Mouse (Mus musculus): ENCODE measurements at regions not wholly inside any gene's neighbourhood (a gene's known extent, or its start where the extent isn't known, plus 50 kb on each side); places are given as distances from the start of the nearest gene placed in this dataset.

DNA sequence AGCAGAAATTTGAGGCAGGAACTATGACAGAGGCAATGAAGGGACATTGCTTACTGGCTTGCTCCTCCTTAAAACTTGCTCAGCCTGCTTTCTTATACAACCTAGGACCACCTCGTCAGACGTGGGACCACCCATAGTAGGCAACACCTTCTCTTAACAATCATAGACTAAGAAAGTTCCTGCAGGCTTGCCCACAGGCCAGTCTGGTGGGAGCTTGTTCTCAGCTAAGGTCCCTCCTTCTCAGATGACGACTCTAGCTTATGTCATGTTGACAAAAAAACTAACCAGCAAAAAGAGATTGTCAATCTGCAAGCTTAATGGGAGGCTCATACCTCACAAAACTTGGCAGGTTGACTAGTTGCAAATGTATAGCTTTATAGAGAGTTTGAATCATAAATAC, 56.5 kb upstream of the Lsm6 start:
- H3K4me1 ChIP-seq (ENCODE audit: control insufficient read depth, insufficient read depth, low read length): no peaks in the 10 kb centered on the region
- no peaks in the 10 kb centered on the region for H3K9me3 ChIP-seq (replicated peaks; ENCODE audit: control insufficient read depth, low read length)
- no peak overlapping the region for H3K4me2 ChIP-seq (ENCODE audit: low read depth, low read length)
- ATAC-seq (replicated peaks; ENCODE audit: insufficient number of reproducible peaks, low FRiP score, low TSS enrichment, low read depth) (no peak), DNase-seq (ENCODE audit: low spot score) (no peak)
- no peak overlapping the region for H3K4me3 ChIP-seq (ENCODE audit: low read depth, low read length)
- 77% methylated on average over 3 of the region's 3 CpGs for WGBS
- no peak overlapping the region for H3K27ac ChIP-seq (replicated peaks; ENCODE audit: low read depth, low read length)
- no peaks in the 10 kb centered on the region for H3K27me3 ChIP-seq (ENCODE audit: control insufficient read depth, insufficient read depth, low read length)
- no peaks in the 10 kb centered on the region for H3K36me3 ChIP-seq (replicated peaks; ENCODE audit: control insufficient read depth, insufficient read depth, low read depth, low read length)
- no peak overlapping the region for H3K9ac ChIP-seq (replicated peaks; ENCODE audit: low read length)

GRCm38 (mm10) chr8:78889708-78890107, 68.8 kb upstream of the Lsm6 start:
- Histone ChIP-seq H3K4me3 (ENCODE audit: low read depth, low read length) (no peak overlapping the region), H3K9me3 (replicated peaks; ENCODE audit: control insufficient read depth, low read length) (no peaks in the 10 kb centered on the region), H3K36me3 (replicated peaks; ENCODE audit: control insufficient read depth, insufficient read depth, low read depth, low read length) (no peaks in the 10 kb centered on the region), H3K27me3 (ENCODE audit: control insufficient read depth, insufficient read depth, low read length) (no peaks in the 10 kb centered on the region), H3K27ac (replicated peaks; ENCODE audit: low read depth, low read length) (no peak overlapping the region), H3K4me1 (ENCODE audit: control insufficient read depth, insufficient read depth, low read length) (no peaks in the 10 kb centered on the region), H3K4me2 (ENCODE audit: low read depth, low read length) (no peak overlapping the region), H3K9ac (replicated peaks; ENCODE audit: low read length) (no peak overlapping the region)
- DNase-seq (ENCODE audit: low spot score) (no peak), ATAC-seq (replicated peaks; ENCODE audit: insufficient number of reproducible peaks, low FRiP score, low TSS enrichment, low read depth) (no peak)
- WGBS: 88% methylated on average over 6 of the region's 6 CpGs

DNA sequence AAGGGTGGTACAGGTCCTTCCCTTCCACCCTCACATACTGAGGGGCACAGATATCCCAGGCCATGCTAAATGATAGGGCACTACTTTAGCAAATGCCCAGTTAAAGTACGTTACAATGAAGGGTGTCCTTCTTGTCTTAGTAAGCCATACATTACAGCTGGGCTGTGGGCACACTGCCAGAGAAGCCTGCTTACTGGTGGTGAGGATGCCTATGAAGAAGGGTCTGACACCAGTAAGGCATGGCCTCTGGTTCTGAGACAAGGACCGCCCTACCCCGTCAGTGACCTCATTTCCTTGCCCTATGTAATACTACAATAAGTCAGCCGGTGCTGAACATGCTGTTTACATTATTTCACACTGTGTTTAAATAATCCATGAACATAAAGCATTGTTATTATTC, 69.6 kb upstream of the Lsm6 start:
- 82% methylated on average over 4 of the region's 4 CpGs for WGBS
- no peaks in the 10 kb centered on the region for H3K36me3 ChIP-seq (replicated peaks; ENCODE audit: control insufficient read depth, insufficient read depth, low read depth, low read length)
- DNase-seq (ENCODE audit: low spot score): no peak
- H3K4me3 ChIP-seq (ENCODE audit: low read depth, low read length): no peak overlapping the region
- H3K9ac ChIP-seq (replicated peaks; ENCODE audit: low read length): no peak overlapping the region
- no peaks in the 10 kb centered on the region for H3K9me3 ChIP-seq (replicated peaks; ENCODE audit: control insufficient read depth, low read length)
- no peak for ATAC-seq (replicated peaks; ENCODE audit: insufficient number of reproducible peaks, low FRiP score, low TSS enrichment, low read depth)
- H3K27ac ChIP-seq (replicated peaks; ENCODE audit: low read depth, low read length): no peak overlapping the region
- no peaks in the 10 kb centered on the region for H3K4me1 ChIP-seq (ENCODE audit: control insufficient read depth, insufficient read depth, low read length)
- no peak overlapping the region for H3K4me2 ChIP-seq (ENCODE audit: low read depth, low read length)
- no peaks in the 10 kb centered on the region for H3K27me3 ChIP-seq (ENCODE audit: control insufficient read depth, insufficient read depth, low read length)

GRCm38 (mm10) chr8:78899887-78900286, 78.9 kb upstream of the Lsm6 start:
- ATAC-seq (replicated peaks; ENCODE audit: insufficient number of reproducible peaks, low FRiP score, low TSS enrichment, low read depth) (no peak), DNase-seq (ENCODE audit: low spot score) (peak; percentile 88)
- no peaks in the 10 kb centered on the region for H3K27me3 ChIP-seq (ENCODE audit: control insufficient read depth, insufficient read depth, low read length)
- no peak overlapping the region for H3K9ac ChIP-seq (replicated peaks; ENCODE audit: low read length)
- H3K4me3 ChIP-seq (ENCODE audit: low read depth, low read length): no peak overlapping the region
- H3K4me2 ChIP-seq (ENCODE audit: low read depth, low read length): no peak overlapping the region
- H3K27ac ChIP-seq (replicated peaks; ENCODE audit: low read depth, low read length): no peak overlapping the region
- H3K4me1 ChIP-seq (ENCODE audit: control insufficient read depth, insufficient read depth, low read length): no peaks in the 10 kb centered on the region
- H3K36me3 ChIP-seq (replicated peaks; ENCODE audit: control insufficient read depth, insufficient read depth, low read depth, low read length): no peaks in the 10 kb centered on the region
- WGBS: 38% methylated on average over 7 of the region's 7 CpGs
- no peaks in the 10 kb centered on the region for H3K9me3 ChIP-seq (replicated peaks; ENCODE audit: control insufficient read depth, low read length)

DNA sequence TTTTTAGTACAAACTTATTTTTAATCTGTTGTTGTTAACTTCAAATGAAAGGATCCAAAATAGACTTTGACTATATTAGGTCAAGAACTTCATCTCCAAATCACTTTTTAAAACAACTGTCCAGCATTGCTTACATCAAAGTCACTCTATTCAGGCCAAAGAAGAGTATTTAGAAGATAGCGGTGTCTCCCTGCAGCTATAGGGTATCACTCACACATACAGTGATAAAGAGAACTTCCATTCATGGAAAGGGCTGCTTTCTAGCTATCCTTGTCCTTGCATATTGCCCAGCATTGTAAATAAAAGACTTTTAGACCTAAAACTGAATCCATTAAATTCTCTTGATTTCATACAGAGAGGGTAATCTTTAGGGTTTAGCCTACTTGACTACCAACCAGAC, 82.1 kb upstream of the Lsm6 start:
- ATAC-seq (replicated peaks; ENCODE audit: insufficient number of reproducible peaks, low FRiP score, low TSS enrichment, low read depth) (no peak), DNase-seq (ENCODE audit: low spot score) (no peak)
- WGBS: 97% methylated on average over 1 of the region's 1 CpGs
- H3K4me2 ChIP-seq (ENCODE audit: low read depth, low read length): no peak overlapping the region
- no peaks in the 10 kb centered on the region for H3K9me3 ChIP-seq (replicated peaks; ENCODE audit: control insufficient read depth, low read length)
- H3K27me3 ChIP-seq (ENCODE audit: control insufficient read depth, insufficient read depth, low read length): no peaks in the 10 kb centered on the region
- H3K4me1 ChIP-seq (ENCODE audit: control insufficient read depth, insufficient read depth, low read length): no peaks in the 10 kb centered on the region
- no peak overlapping the region for H3K9ac ChIP-seq (replicated peaks; ENCODE audit: low read length)
- no peaks in the 10 kb centered on the region for H3K36me3 ChIP-seq (replicated peaks; ENCODE audit: control insufficient read depth, insufficient read depth, low read depth, low read length)
- H3K4me3 ChIP-seq (ENCODE audit: low read depth, low read length): no peak overlapping the region
- no peak overlapping the region for H3K27ac ChIP-seq (replicated peaks; ENCODE audit: low read depth, low read length)

- Histone ChIP-seq H3K4me3 (ENCODE audit: low read depth, low read length) (no peak overlapping the region), H3K4me1 (ENCODE audit: control insufficient read depth, insufficient read depth, low read length) (no peaks in the 10 kb centered on the region), H3K4me2 (ENCODE audit: low read depth, low read length) (no peak overlapping the region), H3K27ac (replicated peaks; ENCODE audit: low read depth, low read length) (no peak overlapping the region), H3K36me3 (replicated peaks; ENCODE audit: control insufficient read depth, insufficient read depth, low read depth, low read length) (no peaks in the 10 kb centered on the region), H3K9me3 (replicated peaks; ENCODE audit: control insufficient read depth, low read length) (no peaks in the 10 kb centered on the region), H3K9ac (replicated peaks; ENCODE audit: low read length) (no peak overlapping the region), H3K27me3 (ENCODE audit: control insufficient read depth, insufficient read depth, low read length) (no peaks in the 10 kb centered on the region)
- ATAC-seq (replicated peaks; ENCODE audit: insufficient number of reproducible peaks, low FRiP score, low TSS enrichment, low read depth) (no peak), DNase-seq (ENCODE audit: low spot score) (no peak)
- WGBS: 41% methylated on average over 1 of the region's 1 CpGs
Measured at GRCm38 (mm10) chr8:78907918-78908317, 87.0 kb upstream of the Lsm6 start.

DNA sequence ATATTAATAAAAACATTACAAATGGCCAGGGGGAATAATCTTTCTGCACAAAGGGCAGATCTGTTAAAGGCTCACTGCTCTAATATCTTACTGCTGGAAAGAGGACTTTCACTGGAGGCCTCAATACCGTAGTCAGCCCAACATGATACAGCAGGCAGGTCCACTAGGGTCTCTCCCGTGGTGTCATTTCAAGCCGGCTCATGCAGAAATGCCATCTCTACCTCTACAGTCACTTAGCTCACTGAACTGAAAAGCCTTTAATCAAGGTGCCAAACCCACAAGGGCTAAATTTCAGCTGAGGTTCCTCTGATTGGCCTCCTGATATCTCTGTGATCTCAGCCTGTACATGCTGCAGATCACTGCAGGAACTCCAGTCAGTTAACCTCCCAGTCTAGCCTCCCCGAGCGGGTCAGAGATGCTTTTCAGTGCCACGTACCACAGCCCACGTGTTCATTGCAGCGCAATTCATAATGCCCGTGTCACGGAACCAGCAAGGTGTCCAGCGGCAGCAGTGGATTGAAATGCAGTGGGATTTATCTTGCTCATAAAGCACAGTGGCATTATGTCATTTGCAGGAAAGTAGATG, 90.4 kb upstream of the Lsm6 start:
- DNase-seq (ENCODE audit: low spot score) (no peak), ATAC-seq (replicated peaks; ENCODE audit: insufficient number of reproducible peaks, low FRiP score, low TSS enrichment, low read depth) (no peak)
- 91% methylated on average over 11 of the region's 11 CpGs for WGBS
- Histone ChIP-seq H3K27ac (replicated peaks; ENCODE audit: low read depth, low read length) (no peak overlapping the region), H3K27me3 (ENCODE audit: control insufficient read depth, insufficient read depth, low read length) (no peaks in the 10 kb centered on the region), H3K36me3 (replicated peaks; ENCODE audit: control insufficient read depth, insufficient read depth, low read depth, low read length) (no peaks in the 10 kb centered on the region), H3K4me3 (ENCODE audit: low read depth, low read length) (no peak overlapping the region), H3K4me1 (ENCODE audit: control insufficient read depth, insufficient read depth, low read length) (no peaks in the 10 kb centered on the region), H3K4me2 (ENCODE audit: low read depth, low read length) (no peak overlapping the region), H3K9ac (replicated peaks; ENCODE audit: low read length) (no peak overlapping the region), H3K9me3 (replicated peaks; ENCODE audit: control insufficient read depth, low read length) (no peaks in the 10 kb centered on the region)

- Histone ChIP-seq H3K36me3 (replicated peaks; ENCODE audit: control insufficient read depth, insufficient read depth, low read depth, low read length) (no peaks in the 10 kb centered on the region), H3K9ac (replicated peaks; ENCODE audit: low read length) (no peak overlapping the region), H3K9me3 (replicated peaks; ENCODE audit: control insufficient read depth, low read length) (no peaks in the 10 kb centered on the region), H3K4me3 (ENCODE audit: low read depth, low read length) (no peak overlapping the region), H3K4me2 (ENCODE audit: low read depth, low read length) (no peak overlapping the region), H3K4me1 (ENCODE audit: control insufficient read depth, insufficient read depth, low read length) (no peaks in the 10 kb centered on the region), H3K27ac (replicated peaks; ENCODE audit: low read depth, low read length) (no peak overlapping the region), H3K27me3 (ENCODE audit: control insufficient read depth, insufficient read depth, low read length) (no peaks in the 10 kb centered on the region)
- 47% methylated on average over 5 of the region's 5 CpGs for WGBS
- DNase-seq (ENCODE audit: low spot score) (no peak), ATAC-seq (replicated peaks; ENCODE audit: insufficient number of reproducible peaks, low FRiP score, low TSS enrichment, low read depth) (no peak)
Measured at GRCm38 (mm10) chr8:78912470-78912869, 91.5 kb upstream of the Lsm6 start.

Measured in embryonic facial prominence, embryonic 11.5 days (tissue).